Mouse (Mus musculus) hindbrain, postnatal 0 days (tissue): ENCODE results near the gene Aar2. TPM values are rescaled to one million over a fixed set of nuclear protein-coding genes. Genes with fewer than 3 reads are reported as not detected.

Experiments
- ATAC-seq: fragments of 200-750 bp; cut with Nextera tagmentation; 2 replicates; pipeline ENCODE4 v1.8.0; 2017; ENCODE audit warnings: mild to moderate bottlenecking, moderate TSS enrichment, moderate library complexity
- DNase-seq: peaks from one replicate; pipeline ENCODE4 v3.0.0-alpha.2; 2015; ENCODE audit warnings: low spot score
- H3K27ac ChIP-seq: fragments of 300-500 bp; sonication (generic); 2 replicates; pipeline ENCODE4 v1.5.1; 2014; ENCODE audit warnings: mild to moderate bottlenecking
- H3K27me3 ChIP-seq: fragments of 300-500 bp; sonication (generic); 2 replicates; pipeline ENCODE4 v1.6.1; 2014; ENCODE audit warnings: low read length, mixed read lengths; ENCODE audit not compliant: insufficient read depth
- H3K36me3 ChIP-seq: fragments of 300-500 bp; sonication (generic); 2 replicates; pipeline ENCODE4 v1.6.1; 2014; ENCODE audit warnings: low read length, mixed read lengths; ENCODE audit not compliant: insufficient read depth
- H3K4me1 ChIP-seq: fragments of 300-500 bp; sonication (generic); 2 replicates; pipeline ENCODE4 v1.6.1; 2014; ENCODE audit warnings: antibody characterized with exemption, low read length, mixed read lengths; ENCODE audit not compliant: insufficient read depth
- H3K4me2 ChIP-seq: fragments of 300-500 bp; sonication (generic); 2 replicates; pipeline ENCODE4 v1.6.1; 2014; ENCODE audit warnings: low read depth, mild to moderate bottlenecking, low read length, moderate library complexity, mixed read lengths
- H3K4me3 ChIP-seq: fragments of 300-500 bp; sonication (generic); 2 replicates; pipeline ENCODE4 v1.5.1; 2014; ENCODE audit warnings: low read length
- H3K9ac ChIP-seq: fragments of 300-500 bp; sonication (generic); replicated peaks from 2 replicates; pipeline ENCODE4 v1.6.1; 2014; ENCODE audit warnings: mild to moderate bottlenecking, low read length, moderate library complexity, mixed read lengths
- H3K9me3 ChIP-seq: fragments of 300-500 bp; sonication (generic); 2 replicates; pipeline ENCODE4 v1.6.1; 2016; ENCODE audit warnings: low read length, mixed read lengths
- CTCF ChIP-seq: IDR thresholded peaks from 2 replicates; pipeline ENCODE4 v1.5.1; 2016; ENCODE audit warnings: antibody characterized with exemption, control low read depth, low read depth
- WGBS: fragments of 180-500 bp; shearing (Covaris S2); extraction: QIAGEN DNeasy Blood & Tissue Kit; methylation state at CpG from one replicate; pipeline ENCODE4 v1.1.7; 2014; 5-methylcytosine and 5-hydroxymethylcytosine counted together
- polyA plus RNA-seq: library from polyadenylated mRNA; unstranded; fragments of >200 nt; fragmentation: Nextera tagmentation; extraction: Ambion mirVana; gene quantifications from 2 replicates; pipeline ENCODE4 v1.2.1, GENCODE M21; 2015
- total RNA-seq: library from RNA; depleted of rRNA; stranded (reverse); fragments of >200 nt; gene quantifications from 2 replicates; pipeline ENCODE4 v1.2.3, GENCODE M21; 2014

Gene Aar2
- total and polyA plus RNA-seq, 2 experiments from 2014 or later = 40.3 to 61.6 TPM

GRCm38 (mm10) chr2:156533160-156533559, 14.2 kb upstream of the Aar2 start:
- peaks cover 23% of the 10 kb centered on the region for H3K36me3 ChIP-seq
- WGBS = 85% methylated on average over 2 of the region's 2 CpGs
- no peak for TF ChIP-seq CTCF

GRCm38 (mm10) chr2:156538817-156539555, 8.4 kb upstream of the Aar2 start:
- ATAC-seq = no peak
- no peak for DNase-seq
- Histone ChIP-seq H3K4me1 (no peaks in the 10 kb centered on the region), H3K27ac (no peak overlapping the region), H3K9ac (no peak overlapping the region), H3K9me3 (no peaks in the 10 kb centered on the region), H3K36me3 (peaks cover 20% of the 10 kb centered on the region; the same call in 1 of the 2 replicates), H3K27me3 (no peaks in the 10 kb centered on the region), H3K4me2 (no peak overlapping the region), H3K4me3 (no peak overlapping the region)
- 84% methylated on average over 7 of the region's 7 CpGs for WGBS
- TF ChIP-seq CTCF = no peak

More at GRCm38 (mm10) chr2:156533160-156533559, 14.2 kb upstream of the Aar2 start:
- ATAC-seq (no peak), DNase-seq (no peak)
- H3K27me3 ChIP-seq = no peaks in the 10 kb centered on the region
- no peak overlapping the region for H3K27ac ChIP-seq
- no peaks in the 10 kb centered on the region for H3K4me1 ChIP-seq
- H3K9ac ChIP-seq = no peak overlapping the region
- H3K4me3 ChIP-seq = no peak overlapping the region
- H3K9me3 ChIP-seq = no peaks in the 10 kb centered on the region
- no peak overlapping the region for H3K4me2 ChIP-seq

GRCm38 (mm10) chr2:156540991-156541390, 6.4 kb upstream of the Aar2 start:
- H3K27me3 ChIP-seq = no peaks in the 10 kb centered on the region
- no peak overlapping the region for H3K4me2 ChIP-seq
- 79% methylated on average over 7 of the region's 7 CpGs for WGBS
- DNase-seq (no peak), ATAC-seq (no peak)
- no peak for TF ChIP-seq CTCF
- no peak overlapping the region for H3K4me3 ChIP-seq
- H3K9ac ChIP-seq = no peak overlapping the region
- H3K27ac ChIP-seq = no peak overlapping the region
- H3K36me3 ChIP-seq = peaks cover 13% of the 10 kb centered on the region; the same call in 1 of the 2 replicates
- no peaks in the 10 kb centered on the region for H3K4me1 ChIP-seq
- H3K9me3 ChIP-seq = no peaks in the 10 kb centered on the region

GRCm38 (mm10) chr2:156542410-156542809, 5.0 kb upstream of the Aar2 start:
- DNase-seq = no peak
- WGBS = 75% methylated on average over 8 of the region's 8 CpGs
- no peaks in the 10 kb centered on the region for H3K27me3 ChIP-seq
- no peak overlapping the region for H3K9ac ChIP-seq
- H3K27ac ChIP-seq = no peak overlapping the region
- peaks cover 13% of the 10 kb centered on the region; the same call in 1 of the 2 replicates for H3K36me3 ChIP-seq
- TF ChIP-seq CTCF = no peak
- H3K4me2 ChIP-seq = no peak overlapping the region
- 0 out of 2 replicates have a peak, but pooled peaks cover 4% of the 10 kb centered on the region for H3K4me1 ChIP-seq
- ATAC-seq = no peak
- H3K9me3 ChIP-seq = no peaks in the 10 kb centered on the region
- H3K4me3 ChIP-seq = no peak overlapping the region

- WGBS = 66% methylated on average over 3 of the region's 3 CpGs
- DNase-seq = no peak
These were observed 3.6 kb upstream of the Aar2 start for GRCm38 (mm10) chr2:156543804-156544203.

GRCm38 (mm10) chr2:156552421-156552820, 5.0 kb downstream of the Aar2 start:
- Histone ChIP-seq H3K9me3 (no peaks in the 10 kb centered on the region), H3K36me3 (peaks cover 32% of the 10 kb centered on the region)

More at GRCm38 (mm10) chr2:156543804-156544203, 3.6 kb upstream of the Aar2 start:
- H3K9me3 ChIP-seq = no peaks in the 10 kb centered on the region
- no peak overlapping the region for H3K4me2 ChIP-seq
- no peak overlapping the region for H3K4me3 ChIP-seq
- H3K27ac ChIP-seq = no peak overlapping the region
- H3K36me3 ChIP-seq = peaks cover 6% of the 10 kb centered on the region; the same call in 1 of the 2 replicates
- no peak overlapping the region for H3K9ac ChIP-seq
- ATAC-seq = no peak
- no peaks in the 10 kb centered on the region for H3K27me3 ChIP-seq
- peaks cover 9% of the 10 kb centered on the region; the same call in 1 of the 2 replicates for H3K4me1 ChIP-seq
- no peak for TF ChIP-seq CTCF

GRCm38 (mm10) chr2:156561808-156562207, 14.4 kb downstream of the Aar2 start:
- WGBS = 92% methylated on average over 2 of the region's 2 CpGs
- H3K27ac ChIP-seq = no peak overlapping the region
- H3K4me2 ChIP-seq = no peak overlapping the region
- no peaks in the 10 kb centered on the region for H3K9me3 ChIP-seq
- no peak overlapping the region for H3K9ac ChIP-seq
- no peak overlapping the region for H3K4me3 ChIP-seq
- no peak for TF ChIP-seq CTCF
- ATAC-seq (no peak), DNase-seq (no peak)
- no peaks in the 10 kb centered on the region for H3K4me1 ChIP-seq
- H3K36me3 ChIP-seq = peaks cover 24% of the 10 kb centered on the region
- H3K27me3 ChIP-seq = no peaks in the 10 kb centered on the region

More at GRCm38 (mm10) chr2:156552421-156552820, 5.0 kb downstream of the Aar2 start:
- H3K27ac ChIP-seq = no peak overlapping the region
- TF ChIP-seq CTCF = no peak
- H3K27me3 ChIP-seq = no peaks in the 10 kb centered on the region
- no peak overlapping the region for H3K9ac ChIP-seq
- peaks cover 5% of the 10 kb centered on the region for H3K4me1 ChIP-seq
- ATAC-seq (no peak), DNase-seq (no peak)
- H3K4me3 ChIP-seq = no peak overlapping the region
- no peak overlapping the region for H3K4me2 ChIP-seq
- WGBS = 83% methylated on average over 4 of the region's 4 CpGs
